Mouse (Mus musculus) thymus, adult 2 months (tissue): ENCODE data around the gene Mmp21.

Experiments used
- CTCF ChIP-seq: fragments of 200-500 bp; IDR thresholded peaks from 2 replicates; pipeline ENCODE4 v1.5.1; 2012; ENCODE audit warnings: mild to moderate bottlenecking, control low read depth, low read length, moderate library complexity, borderline replicate concordance; ENCODE audit not compliant: control insufficient read depth, poor library complexity, insufficient read depth; ENCODE audit errors: extremely low read depth
- POLR2A ChIP-seq: fragments of 200-500 bp; IDR thresholded peaks from 2 replicates; pipeline ENCODE4 v1.6.1; 2012; ENCODE audit warnings: mild to moderate bottlenecking, low read length, control low read depth, moderate library complexity; ENCODE audit not compliant: control insufficient read depth, poor library complexity, insufficient read depth; ENCODE audit errors: extremely low read depth

DNA sequence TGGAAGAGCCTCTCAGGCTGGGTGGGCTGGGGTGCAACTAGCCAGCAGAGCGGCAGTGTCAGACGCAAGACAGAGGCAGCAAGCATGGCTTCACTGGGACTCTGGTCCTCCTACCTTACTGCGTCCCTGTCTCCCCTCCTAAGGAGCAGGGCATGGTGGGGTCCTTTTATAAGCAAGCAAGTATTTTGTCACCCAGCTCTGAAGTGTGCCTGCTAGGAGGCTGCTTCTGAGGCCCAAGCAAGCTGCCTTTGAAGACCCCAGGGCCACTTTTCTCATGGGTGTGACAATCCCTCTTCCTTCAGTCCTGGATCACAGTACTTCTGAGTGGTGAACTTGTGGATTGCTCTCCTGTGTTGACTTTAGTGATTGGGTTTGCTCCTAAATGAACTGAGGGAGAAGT, at the start of gene Mmp21:
- TF ChIP-seq CTCF (no peak), POLR2A (no peak)
